Mouse (Mus musculus) midbrain, embryonic 11.5 days (tissue): ENCODE measurements around the gene Ap2a2. TPM values are rescaled to one million over a fixed set of nuclear protein-coding genes. Genes with fewer than 3 reads are reported as not detected.
"Not testable (repeated sequence)": the region's sequence is repeated elsewhere in the genome, so short reads cannot be mapped to it uniquely, and the experiment has no call there.

Source experiments
- ATAC-seq: fragments of 200-750 bp; cut with Nextera tagmentation; 2 replicates; pipeline ENCODE4 v1.8.0; 2017; ENCODE audit warnings: moderate TSS enrichment, moderate library complexity; ENCODE audit not compliant: low FRiP score
- DNase-seq: peaks from one replicate; pipeline ENCODE4 v3.0.0; 2015; ENCODE audit warnings: low spot score; ENCODE audit errors: missing footprints
- H3K27ac ChIP-seq: fragments of 300-500 bp; sonication (generic); 2 replicates; pipeline ENCODE4 v1.5.1; 2014; ENCODE audit warnings: low read depth, low read length
- H3K27me3 ChIP-seq: fragments of 300-500 bp; sonication (generic); 2 replicates; pipeline ENCODE4 v1.6.1; 2014; ENCODE audit warnings: mild to moderate bottlenecking, low read length, moderate library complexity, mixed read lengths; ENCODE audit not compliant: control insufficient read depth, insufficient read depth
- H3K36me3 ChIP-seq: fragments of 300-500 bp; sonication (generic); 2 replicates; pipeline ENCODE4 v1.6.1; 2014; ENCODE audit warnings: mild to moderate bottlenecking, low read length, moderate library complexity, mixed read lengths; ENCODE audit not compliant: control insufficient read depth, insufficient read depth
- H3K4me1 ChIP-seq: fragments of 300-500 bp; sonication (generic); 2 replicates; pipeline ENCODE4 v1.6.1; 2014; ENCODE audit warnings: low read length; ENCODE audit not compliant: control insufficient read depth, insufficient read depth
- H3K4me2 ChIP-seq: fragments of 300-500 bp; sonication (generic); 2 replicates; pipeline ENCODE4 v1.6.1; 2014; ENCODE audit warnings: mild to moderate bottlenecking, moderate library complexity
- H3K4me3 ChIP-seq: fragments of 300-500 bp; sonication (generic); 2 replicates; pipeline ENCODE4 v1.5.1; 2014; ENCODE audit warnings: low read depth, low read length
- H3K9ac ChIP-seq: fragments of 300-500 bp; sonication (generic); 2 replicates; pipeline ENCODE4 v1.6.1; 2014; ENCODE audit warnings: low read length
- H3K9me3 ChIP-seq: fragments of 300-500 bp; sonication (generic); 2 replicates; pipeline ENCODE4 v1.6.1; 2016; ENCODE audit warnings: low read length; ENCODE audit not compliant: control insufficient read depth
- WGBS: fragments of 180-500 bp; shearing (Covaris S2); extraction: QIAGEN DNeasy Blood & Tissue Kit; methylation state at CpG from one replicate; pipeline ENCODE4 v1.1.7; 2014; 5-methylcytosine and 5-hydroxymethylcytosine counted together
- polyA plus RNA-seq: library from polyadenylated mRNA; unstranded; fragments of >200 nt; fragmentation: Nextera tagmentation; extraction: Ambion mirVana; gene quantifications from 2 replicates; pipeline ENCODE4 v1.2.1, GENCODE M21; 2014

The Ap2a2 gene
- polyA plus RNA-seq, 1 experiment from 2014 or later, result 81.1 TPM

DNA sequence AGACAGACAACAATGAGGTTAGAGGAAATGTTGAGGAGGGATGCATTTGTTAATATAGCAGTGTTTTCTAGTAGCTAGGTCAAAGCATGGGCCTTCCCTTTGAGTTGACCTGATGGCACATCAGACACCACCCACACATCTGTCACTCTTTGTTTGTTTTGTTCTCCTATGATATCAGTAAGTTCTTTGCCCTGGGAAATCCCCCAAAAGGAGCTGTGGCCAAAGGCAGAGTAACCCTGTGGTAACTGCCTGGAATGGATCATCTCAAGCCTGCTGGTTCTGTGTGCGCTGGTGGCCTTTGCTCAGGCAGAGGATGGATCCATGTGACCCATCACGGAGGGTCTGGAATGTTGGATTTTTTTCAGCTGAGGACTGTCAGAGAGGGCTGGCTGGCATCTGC lies 66.0 kb downstream of the Ap2a2 start:
- no peak overlapping the region for H3K4me2 ChIP-seq
- no peak overlapping the region for H3K27ac ChIP-seq
- H3K4me1 ChIP-seq, result no peaks in the 10 kb centered on the region
- H3K4me3 ChIP-seq, result no peak overlapping the region
- DNase-seq (no peak), ATAC-seq (no peak)
- H3K27me3 ChIP-seq, result no peaks in the 10 kb centered on the region
- no peaks in the 10 kb centered on the region for H3K9me3 ChIP-seq
- WGBS, result 85% methylated on average over 2 of the region's 2 CpGs
- no peak overlapping the region for H3K9ac ChIP-seq
- H3K36me3 ChIP-seq, result peaks cover 30% of the 10 kb centered on the region

DNA sequence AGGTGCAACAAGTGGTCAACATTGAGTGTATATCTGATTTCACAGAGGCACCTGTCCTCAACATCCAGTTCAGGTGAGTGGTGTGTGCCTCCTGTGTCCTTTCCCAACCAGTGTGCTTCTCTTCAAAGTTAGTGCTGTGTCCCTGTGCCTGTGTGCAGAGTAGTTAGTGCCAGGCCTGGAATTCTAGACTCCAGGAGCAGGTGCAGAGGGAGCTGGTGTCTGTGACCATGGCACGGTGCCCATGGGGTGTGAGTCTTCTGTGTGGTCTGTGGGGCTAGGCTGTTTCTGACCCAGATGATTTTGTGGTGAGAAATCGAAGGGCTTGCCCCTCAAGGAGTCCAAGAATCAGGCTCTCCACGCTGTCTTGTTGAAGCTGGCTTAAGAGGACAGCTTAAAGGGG lies 67.3 kb downstream of the Ap2a2 start:
- H3K27ac ChIP-seq, result no peak overlapping the region
- no peaks in the 10 kb centered on the region for H3K27me3 ChIP-seq
- no peaks in the 10 kb centered on the region for H3K9me3 ChIP-seq
- no peaks in the 10 kb centered on the region for H3K4me1 ChIP-seq
- H3K36me3 ChIP-seq, result peaks cover 27% of the 10 kb centered on the region
- ATAC-seq, result no peak
- no peak overlapping the region for H3K9ac ChIP-seq
- WGBS, result 95% methylated on average over 3 of the region's 3 CpGs
- no peak overlapping the region for H3K4me2 ChIP-seq
- no peak overlapping the region for H3K4me3 ChIP-seq
- no peak for DNase-seq

DNA sequence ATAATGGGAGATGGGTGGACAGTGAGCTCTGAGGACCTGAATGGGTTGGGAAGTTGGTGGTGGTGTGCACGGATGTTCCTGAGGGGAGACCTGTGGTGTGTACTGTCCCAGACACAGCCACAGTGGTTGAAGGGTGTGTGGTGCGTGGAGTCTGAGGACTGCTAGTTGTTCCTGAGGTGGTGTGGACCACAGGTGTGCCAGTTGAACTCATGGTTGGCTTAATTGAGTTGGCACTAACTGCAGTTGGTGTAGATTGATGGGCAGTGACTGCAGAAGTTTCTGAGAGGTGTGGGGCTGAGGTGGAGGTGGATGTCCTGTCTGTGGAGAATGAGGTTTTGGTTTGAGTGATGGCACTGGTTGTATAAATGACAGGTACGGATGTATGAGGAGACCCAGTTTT lies 76.1 kb downstream of the Ap2a2 start:
- H3K9me3 ChIP-seq, H3K4me1 ChIP-seq, H3K4me3 ChIP-seq, DNase-seq, H3K9ac ChIP-seq, H3K36me3 ChIP-seq, H3K27me3 ChIP-seq, H3K4me2 ChIP-seq, H3K27ac ChIP-seq: not testable (repeated sequence)
- peak; percentile 49 for ATAC-seq
- 100% methylated on average over 1 of the region's 3 CpGs for WGBS

DNA sequence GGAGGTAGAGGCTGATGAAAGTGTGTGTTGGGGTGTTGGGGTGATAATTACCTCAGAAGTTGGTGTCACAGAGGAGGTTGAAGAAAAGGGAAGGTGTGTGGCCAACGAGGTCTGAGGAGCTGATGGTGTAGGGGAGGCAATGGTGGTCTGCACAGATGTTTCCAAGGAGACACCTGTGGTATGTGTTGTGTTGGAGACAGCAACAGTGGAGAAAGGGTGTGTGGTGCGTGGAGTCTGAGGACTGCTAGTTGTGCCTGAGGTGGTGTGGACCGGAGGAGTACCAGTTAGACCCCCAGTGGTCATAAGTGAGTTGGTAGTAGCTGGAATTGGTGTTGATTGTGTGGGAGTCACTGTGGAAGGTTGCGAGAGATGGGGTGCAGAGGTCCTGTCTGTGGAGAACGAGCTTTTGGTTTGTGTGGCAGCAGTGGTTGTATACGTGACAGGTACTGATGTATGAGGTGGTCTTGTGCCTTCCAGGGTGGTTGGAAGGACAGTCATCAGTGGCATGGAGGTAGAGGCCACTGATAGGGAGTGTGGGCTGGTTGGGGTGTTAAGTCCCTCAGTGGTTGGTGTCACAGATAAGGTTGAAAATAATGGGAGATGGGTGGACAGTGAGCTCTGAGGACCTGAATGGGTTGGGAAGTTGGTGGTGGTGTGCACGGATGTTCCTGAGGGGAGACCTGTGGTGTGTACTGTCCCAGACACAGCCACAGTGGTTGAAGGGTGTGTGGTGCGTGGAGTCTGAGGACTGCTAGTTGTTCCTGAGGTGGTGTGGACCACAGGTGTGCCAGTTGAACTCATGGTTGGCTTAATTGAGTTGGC lies 76.8 kb downstream of the Ap2a2 start:
- not testable (repeated sequence) for H3K27ac ChIP-seq, H3K4me3 ChIP-seq, H3K4me1 ChIP-seq, H3K36me3 ChIP-seq, H3K9me3 ChIP-seq, DNase-seq, H3K9ac ChIP-seq, H3K4me2 ChIP-seq, H3K27me3 ChIP-seq
- ATAC-seq, result peak; percentile 68
- WGBS, result 94% methylated on average over 5 of the region's 8 CpGs

DNA sequence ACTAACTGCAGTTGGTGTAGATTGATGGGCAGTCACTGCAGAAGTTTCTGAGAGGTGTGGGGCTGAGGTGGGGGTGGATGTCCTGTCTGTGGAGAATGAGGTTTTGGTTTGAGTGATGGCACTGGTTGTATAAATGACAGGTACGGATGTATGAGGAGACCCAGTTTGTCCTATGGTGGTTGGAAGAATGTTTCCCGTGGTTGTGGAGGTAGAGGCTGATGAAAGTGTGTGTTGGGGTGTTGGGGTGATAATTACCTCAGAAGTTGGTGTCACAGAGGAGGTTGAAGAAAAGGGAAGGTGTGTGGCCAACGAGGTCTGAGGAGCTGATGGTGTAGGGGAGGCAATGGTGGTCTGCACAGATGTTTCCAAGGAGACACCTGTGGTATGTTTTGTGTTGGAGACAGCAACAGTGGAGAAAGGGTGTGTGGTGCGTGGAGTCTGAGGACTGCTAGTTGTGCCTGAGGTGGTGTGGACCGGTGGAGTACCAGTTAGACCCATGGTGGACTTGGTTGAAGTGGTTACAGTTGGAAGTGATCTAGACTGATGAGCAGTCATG lies 77.4 kb downstream of the Ap2a2 start:
- H3K27me3 ChIP-seq, H3K4me2 ChIP-seq, H3K4me3 ChIP-seq, H3K27ac ChIP-seq, H3K9ac ChIP-seq, DNase-seq, H3K4me1 ChIP-seq, H3K9me3 ChIP-seq, H3K36me3 ChIP-seq: not testable (repeated sequence)
- WGBS, result 86% methylated on average over 5 of the region's 5 CpGs
- ATAC-seq, result peak; percentile 31

DNA sequence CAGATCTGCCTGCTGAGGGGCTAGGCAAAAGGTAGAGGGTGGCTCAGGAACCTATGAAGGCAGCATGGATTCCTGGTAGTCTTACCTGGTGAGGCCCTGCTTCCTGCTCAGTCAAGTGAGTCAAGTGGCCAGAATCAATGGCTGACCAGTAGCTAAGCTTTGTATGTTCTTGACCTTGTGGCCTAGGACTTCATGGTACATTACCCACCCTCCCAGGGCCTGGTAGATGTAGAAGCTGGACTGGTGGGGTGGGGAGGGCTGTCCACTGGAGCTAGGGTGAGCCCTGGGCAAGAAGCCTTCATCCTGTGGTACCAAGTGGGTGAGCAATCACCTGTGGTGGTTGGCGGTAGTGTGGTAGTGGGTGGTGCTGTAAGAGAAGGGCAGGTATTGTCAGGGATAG lies 80.4 kb downstream of the Ap2a2 start:
- 83% methylated on average over 1 of the region's 1 CpGs for WGBS
- ATAC-seq (no peak), DNase-seq (no peak)
- Histone ChIP-seq H3K9ac (no peak overlapping the region), H3K9me3 (no peaks in the 10 kb centered on the region), H3K4me1 (no peaks in the 10 kb centered on the region), H3K27me3 (no peaks in the 10 kb centered on the region), H3K27ac (no peak overlapping the region), H3K36me3 (no peaks in the 10 kb centered on the region), H3K4me2 (no peak overlapping the region), H3K4me3 (no peak overlapping the region)

DNA sequence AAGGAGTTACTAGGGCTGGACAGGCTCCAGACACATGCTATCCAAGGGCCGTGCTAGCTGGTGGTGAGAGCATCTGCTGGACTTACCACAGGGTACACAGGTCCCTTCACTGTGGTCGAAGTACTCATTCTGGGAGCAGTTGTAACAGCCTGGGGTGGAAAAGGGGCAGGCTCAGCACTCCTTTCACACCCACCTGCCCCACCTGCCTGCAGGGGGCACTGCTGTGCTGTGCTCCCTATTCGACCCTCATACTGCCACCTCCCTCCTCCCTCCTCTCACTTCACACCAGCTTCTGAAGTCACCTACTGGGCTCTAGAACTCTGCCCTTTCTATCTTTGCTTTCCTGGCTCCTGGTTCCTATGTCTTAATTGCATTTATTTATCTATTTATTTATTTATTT lies 81.2 kb downstream of the Ap2a2 start:
- DNase-seq (no peak), ATAC-seq (no peak)
- H3K27ac ChIP-seq, result no peak overlapping the region
- 48% methylated on average over 3 of the region's 3 CpGs for WGBS
- no peaks in the 10 kb centered on the region for H3K27me3 ChIP-seq
- H3K36me3 ChIP-seq, result no peaks in the 10 kb centered on the region
- no peak overlapping the region for H3K9ac ChIP-seq
- H3K4me3 ChIP-seq, result no peak overlapping the region
- no peaks in the 10 kb centered on the region for H3K9me3 ChIP-seq
- no peaks in the 10 kb centered on the region for H3K4me1 ChIP-seq
- no peak overlapping the region for H3K4me2 ChIP-seq

DNA sequence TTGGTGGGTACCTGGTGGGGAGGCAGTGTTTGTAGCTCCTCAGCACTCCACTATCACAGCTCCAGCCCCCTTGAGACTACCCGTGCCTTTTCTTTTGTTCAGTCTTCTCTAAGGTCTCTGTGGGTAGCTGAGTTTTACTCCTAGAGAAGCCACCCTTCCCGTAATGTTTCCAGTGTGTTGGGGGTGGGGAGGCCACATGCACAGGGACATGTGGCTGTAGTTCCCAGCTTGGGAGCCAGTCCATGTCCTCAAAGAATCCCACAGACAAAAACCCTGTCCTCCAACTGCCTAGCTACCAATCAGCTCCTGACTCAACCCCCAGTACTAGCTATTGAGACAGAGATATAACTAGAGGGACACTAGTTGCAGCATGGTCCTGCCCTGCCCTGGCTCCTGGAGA lies 85.1 kb downstream of the Ap2a2 start:
- Histone ChIP-seq H3K9ac (no peak overlapping the region), H3K4me1 (no peaks in the 10 kb centered on the region), H3K9me3 (no peaks in the 10 kb centered on the region), H3K4me2 (no peak overlapping the region), H3K27ac (no peak overlapping the region), H3K36me3 (no peaks in the 10 kb centered on the region), H3K4me3 (no peak overlapping the region), H3K27me3 (no peaks in the 10 kb centered on the region)
- DNase-seq (no peak), ATAC-seq (no peak)
- WGBS, result 74% methylated on average over 2 of the region's 2 CpGs

DNA sequence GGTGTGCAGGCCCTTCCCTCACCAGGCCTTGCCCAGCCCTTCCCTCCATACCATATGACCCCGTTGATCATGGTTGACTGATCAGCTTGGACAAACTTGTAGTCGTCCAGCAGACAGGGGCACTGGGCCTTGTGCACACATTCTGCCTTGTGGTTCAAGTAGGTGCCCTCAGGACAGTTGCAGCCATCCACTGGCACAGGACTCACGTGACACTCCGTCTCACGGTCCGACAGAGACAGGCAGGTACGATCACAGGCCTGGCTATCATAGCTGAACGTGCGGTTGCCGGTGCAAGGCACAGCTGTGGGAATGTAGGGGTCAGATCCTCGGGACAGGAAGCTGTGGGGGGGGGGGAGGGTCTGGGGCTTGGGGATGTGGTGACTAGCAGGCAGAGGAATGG lies 85.8 kb downstream of the Ap2a2 start:
- DNase-seq, result no peak
- Histone ChIP-seq H3K27me3 (no peaks in the 10 kb centered on the region), H3K4me1 (no peaks in the 10 kb centered on the region), H3K4me2 (no peak overlapping the region), H3K4me3 (no peak overlapping the region), H3K9ac (no peak overlapping the region), H3K36me3 (no peaks in the 10 kb centered on the region), H3K27ac (no peak overlapping the region), H3K9me3 (no peaks in the 10 kb centered on the region)
- ATAC-seq, result no peak
- 83% methylated on average over 11 of the region's 11 CpGs for WGBS
